Mouse (Mus musculus): ENCODE measurements at regions not wholly inside any gene's neighbourhood (a gene's known extent, or its start where the extent isn't known, plus 50 kb on each side); places are given as distances from the start of the nearest gene placed in this dataset.

GRCm38 (mm10) chr9:46538616-46539015 is 218.8 kb upstream of the 4931429L15Rik start:
- DNase-seq (ENCODE audit: low read depth, low spot score) = no peak

GRCm38 (mm10) chr9:46516401-46517130 is 196.8 kb upstream of the 4931429L15Rik start:
- DNase-seq (ENCODE audit: low read depth, low spot score) = no peak

- DNase-seq (ENCODE audit: low read depth, low spot score) = no peak
Measured at GRCm38 (mm10) chr9:46512276-46513051, 192.7 kb upstream of the 4931429L15Rik start.

GRCm38 (mm10) chr9:46511307-46511706 is 191.5 kb upstream of the 4931429L15Rik start:
- DNase-seq (ENCODE audit: low read depth, low spot score) = no peak

- no peak for DNase-seq (ENCODE audit: low read depth, low spot score)
Measured at GRCm38 (mm10) chr9:46509896-46510295, 190.1 kb upstream of the 4931429L15Rik start.

DNA sequence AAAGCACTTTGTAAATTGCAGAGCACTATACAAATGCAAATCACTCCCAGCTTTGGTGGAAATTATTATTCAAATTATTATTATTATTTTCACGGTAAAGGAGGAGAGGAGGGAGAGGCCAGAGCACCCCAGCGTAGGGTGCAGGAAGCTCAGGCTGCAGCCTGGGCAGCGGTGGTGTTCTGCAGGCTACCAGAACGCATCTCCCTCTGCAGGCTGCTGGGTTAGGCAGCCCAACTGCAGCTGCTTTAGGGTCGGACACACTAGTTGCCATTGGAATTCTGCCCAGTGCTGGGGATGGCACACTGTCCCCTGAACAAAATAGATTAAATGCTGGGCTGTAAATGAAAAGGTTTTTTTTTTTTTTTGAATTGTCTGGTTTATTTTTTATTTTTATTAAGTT is 189.7 kb upstream of the 4931429L15Rik start:
- DNase-seq (ENCODE audit: low read depth, low spot score) = no peak

- no peak for DNase-seq (ENCODE audit: low read depth, low spot score)
Measured at GRCm38 (mm10) chr9:46507036-46507435, 187.2 kb upstream of the 4931429L15Rik start.

- DNase-seq (ENCODE audit: low read depth, low spot score) = no peak
Measured at GRCm38 (mm10) chr9:46504536-46504935, 184.8 kb upstream of the 4931429L15Rik start.

GRCm38 (mm10) chr9:46504133-46504416 is 184.3 kb upstream of the 4931429L15Rik start:
- no peak for DNase-seq (ENCODE audit: low read depth, low spot score)

DNA sequence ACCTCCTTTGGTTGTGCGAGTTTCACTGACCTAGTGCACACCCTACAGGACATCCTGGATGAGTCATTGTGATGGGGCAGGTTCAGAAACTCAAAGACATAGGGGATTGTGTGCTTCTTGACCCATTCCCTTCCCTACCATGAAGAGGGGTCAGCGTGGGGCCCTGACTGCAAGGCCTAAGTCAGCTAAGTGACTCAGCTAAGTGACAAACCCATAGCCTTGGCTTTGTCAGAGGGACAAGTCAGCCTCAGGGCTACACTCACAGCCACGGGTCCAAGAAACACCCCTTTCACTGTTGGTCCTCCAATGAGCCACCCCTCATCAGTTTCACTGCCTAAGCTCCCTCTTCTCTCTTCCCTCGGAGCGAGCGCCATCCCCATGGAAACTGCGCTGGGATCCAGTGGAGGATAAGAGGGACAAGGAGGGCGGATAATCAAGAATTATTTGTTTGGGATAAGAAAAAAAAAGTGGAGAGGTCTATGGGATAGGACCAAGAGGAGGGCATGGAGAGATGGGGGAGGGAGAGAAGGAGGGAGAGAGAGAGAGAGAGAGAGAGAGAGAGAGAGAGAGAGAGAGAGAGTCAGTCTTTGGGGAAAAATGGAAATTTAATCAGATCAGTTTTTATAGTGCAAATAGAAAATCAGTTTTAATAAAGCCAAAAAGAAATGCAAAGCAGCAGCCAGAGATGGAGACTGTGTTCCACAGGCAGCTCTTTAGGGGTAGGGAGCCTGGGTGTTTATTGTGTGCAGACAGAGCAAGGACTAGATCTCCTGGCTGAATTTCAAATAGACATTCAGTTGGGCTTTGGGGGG is 183.7 kb upstream of the 4931429L15Rik start:
- no peak for DNase-seq (ENCODE audit: low read depth, low spot score)

GRCm38 (mm10) chr9:46499426-46499825 is 179.6 kb upstream of the 4931429L15Rik start:
- no peak for DNase-seq (ENCODE audit: low read depth, low spot score)

DNA sequence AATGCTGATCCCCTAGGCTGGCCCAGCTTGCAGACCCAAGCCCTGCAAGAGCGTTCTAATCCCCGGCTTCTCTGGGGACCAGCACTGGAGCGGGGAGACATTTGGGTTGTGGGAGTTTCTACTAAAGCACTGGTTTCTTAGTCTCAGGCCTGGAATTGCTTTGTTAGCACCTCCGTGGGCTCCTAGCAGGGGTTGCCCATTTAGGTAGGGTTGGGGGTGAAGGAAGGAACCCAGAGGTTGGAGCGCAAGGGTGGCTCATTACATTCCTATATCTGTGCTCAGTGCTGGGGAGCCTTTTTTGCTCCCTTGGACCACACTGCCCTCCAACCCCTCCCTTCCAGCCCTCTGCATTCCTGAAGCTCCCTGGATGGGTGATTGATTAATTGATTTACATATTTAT is 179.1 kb upstream of the 4931429L15Rik start:
- DNase-seq (ENCODE audit: low read depth, low spot score) = no peak

GRCm38 (mm10) chr9:46495276-46495675 is 175.5 kb upstream of the 4931429L15Rik start:
- DNase-seq (ENCODE audit: low read depth, low spot score) = no peak

DNA sequence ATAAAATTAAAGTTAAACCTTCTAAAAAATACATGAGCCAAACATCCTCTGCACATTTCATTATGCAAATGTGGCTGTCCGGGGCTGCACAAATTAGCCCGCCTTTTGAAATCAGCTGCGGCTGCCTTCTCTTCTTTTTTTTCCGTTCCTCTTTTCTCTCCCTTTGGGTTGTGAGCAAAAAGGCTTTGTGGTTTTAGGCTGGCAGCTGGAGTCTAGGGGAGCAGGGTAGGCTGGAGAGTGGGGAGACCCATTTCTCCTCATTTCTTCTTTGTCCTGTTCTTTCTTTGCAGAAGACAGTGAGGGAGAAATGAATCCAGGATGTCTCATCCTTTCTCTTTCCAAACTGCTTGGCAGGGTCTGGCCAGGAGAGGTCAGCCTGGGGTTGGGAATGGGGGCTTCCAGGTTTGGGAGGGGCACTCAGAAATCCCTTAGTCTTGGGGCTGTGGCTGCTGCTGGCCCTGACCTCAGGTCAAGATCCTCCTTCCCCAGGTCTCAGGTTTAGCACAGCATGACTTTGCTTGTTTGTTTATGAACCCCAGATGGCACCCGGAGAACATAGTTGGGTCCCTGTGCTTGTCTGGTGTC is 163.2 kb upstream of the 4931429L15Rik start:
- DNase-seq (ENCODE audit: low read depth, low spot score) = no peak

- no peak for DNase-seq (ENCODE audit: low read depth, low spot score)
Measured at GRCm38 (mm10) chr9:46482034-46482858, 162.5 kb upstream of the 4931429L15Rik start.

GRCm38 (mm10) chr9:46481491-46481890 is 161.7 kb upstream of the 4931429L15Rik start:
- DNase-seq (ENCODE audit: low read depth, low spot score) = no peak

DNA sequence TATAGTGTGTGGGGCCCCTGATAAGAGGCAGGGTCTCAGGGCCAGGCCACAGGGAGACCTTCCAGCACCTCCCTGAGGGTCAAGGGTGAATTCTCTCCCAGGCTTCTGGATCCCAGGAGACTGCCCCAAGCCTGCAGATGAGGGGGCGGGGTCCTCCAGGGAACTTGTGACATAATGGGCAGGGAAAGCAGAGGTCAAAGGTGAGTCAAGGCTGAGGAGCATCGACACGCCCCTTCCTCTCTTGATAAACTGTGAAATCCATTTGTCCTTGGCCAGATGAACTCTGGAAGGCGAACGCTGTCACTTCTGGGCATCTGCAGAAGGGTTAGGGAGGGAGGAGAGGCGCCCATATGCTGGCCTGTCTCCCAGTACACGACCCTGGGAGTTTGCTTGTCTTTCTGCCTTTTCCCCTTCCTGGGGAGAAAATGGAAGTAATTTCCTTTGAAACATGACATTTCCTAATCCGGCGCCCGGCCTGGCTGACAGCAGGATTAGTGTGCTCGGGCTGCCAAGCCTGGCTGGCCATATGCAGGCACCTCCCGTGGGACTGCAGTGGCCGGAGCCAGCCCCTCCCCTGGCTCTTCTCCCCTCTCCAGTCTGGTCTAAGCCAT is 160.4 kb upstream of the 4931429L15Rik start:
- no peak for DNase-seq (ENCODE audit: low read depth, low spot score)

DNA sequence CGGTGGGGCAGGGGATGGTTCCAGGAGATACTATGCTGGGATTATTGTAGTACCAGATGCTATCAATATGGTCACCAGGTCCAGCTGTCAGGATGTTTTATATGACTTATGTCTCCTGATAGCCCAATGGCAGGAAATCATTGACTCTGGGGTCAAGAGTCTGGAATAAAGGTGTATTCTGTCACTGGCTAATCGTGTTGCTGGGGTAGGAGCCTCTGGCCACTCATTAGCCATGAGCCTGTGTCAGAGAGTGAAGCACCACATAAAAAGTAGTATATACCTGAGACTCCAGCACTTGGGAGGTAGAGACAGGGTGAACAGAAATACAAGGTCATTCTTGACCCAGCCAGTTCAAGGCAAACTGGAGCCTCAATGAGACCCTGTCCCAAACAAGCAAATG is 158.8 kb upstream of the 4931429L15Rik start:
- DNase-seq (ENCODE audit: low read depth, low spot score) = no peak

- DNase-seq (ENCODE audit: low read depth, low spot score) = no peak
Measured at GRCm38 (mm10) chr9:46476516-46476915, 156.7 kb upstream of the 4931429L15Rik start.

GRCm38 (mm10) chr9:46473681-46474080 is 153.9 kb upstream of the 4931429L15Rik start:
- no peak for DNase-seq (ENCODE audit: low read depth, low spot score)

GRCm38 (mm10) chr9:46469521-46469920 is 149.7 kb upstream of the 4931429L15Rik start:
- DNase-seq (ENCODE audit: low read depth, low spot score) = no peak

All from skeletal muscle tissue, adult 2 months (tissue).